Mouse (Mus musculus) G1E (cell line): ENCODE data around the gene Mtg2.

Source experiments
- CTCF ChIP-seq: IDR thresholded peaks from 2 replicates; pipeline ENCODE4 v1.5.1; 2012; ENCODE audit warnings: low read depth, low read length, inconsistent platforms, mixed read lengths
- GATA1 ChIP-seq: IDR thresholded peaks from 2 replicates; pipeline ENCODE4 v1.6.1; 2012; ENCODE audit warnings: borderline replicate concordance, low read length, inconsistent platforms, mixed read lengths
- TAL1 ChIP-seq: conservative IDR thresholded peaks from 2 replicates; pipeline ENCODE4 v1.6.1; 2012; ENCODE audit warnings: low read depth, low read length, inconsistent platforms, mixed read lengths

- TF ChIP-seq CTCF (no peak), GATA1 (no peak), TAL1 (no peak)
Observed at GRCm38 (mm10) chr2:180127675-180128074, 57.3 kb downstream of the Mtg2 start.
